Mouse (Mus musculus) MEL (cell line): ENCODE data around the gene 1700018F24Rik.
"Not testable (repeated sequence)": the region's sequence is repeated elsewhere in the genome, so short reads cannot be mapped to it uniquely, and the experiment has no call there.

Experiments
- CHD2 ChIP-seq: IDR thresholded peaks from 2 replicates; pipeline ENCODE4 v1.6.1; 2011; ENCODE audit warnings: low read length, improper control_type of control experiment
- POLR2A ChIP-seq, 2 experiments: IDR thresholded peaks; 2 replicates each; pipeline ENCODE4 v1.6.1; 2011 to 2012; ENCODE audit warnings: low read length in 2 of 2, mild to moderate bottlenecking in 2 of 2, control low read depth in 1 of 2, improper control_type of control experiment in 1 of 2, low read depth in 1 of 2, moderate library complexity in 1 of 2; ENCODE audit not compliant: control insufficient read depth in 1 of 2, insufficient read depth in 1 of 2, poor library complexity in 1 of 2
- TBP ChIP-seq: IDR thresholded peaks from 2 replicates; pipeline ENCODE4 v1.8.0; 2011; ENCODE audit warnings: low read depth, low read length, improper control_type of control experiment
- ZC3H11A ChIP-seq: IDR thresholded peaks from 2 replicates; pipeline ENCODE4 v1.6.1; 2012; ENCODE audit warnings: low read depth, mild to moderate bottlenecking, inconsistent platforms, low read length, improper control_type of control experiment
- ZKSCAN1 ChIP-seq: IDR thresholded peaks from 2 replicates; pipeline ENCODE4 v1.6.1; 2012; ENCODE audit warnings: low read depth, mild to moderate bottlenecking, inconsistent platforms, low read length, improper control_type of control experiment, moderate library complexity

- not testable (repeated sequence) for TF ChIP-seq ZKSCAN1; TBP; ZC3H11A; CHD2; POLR2A (IDR thresholded peaks at IDR 0.05; ENCODE audit: control insufficient read depth in 1 of 2, insufficient read depth in 1 of 2, low read depth in 1 of 2, low read length in 2 of 2, poor library complexity in 1 of 2)
These were observed 11.4 kb downstream of the 1700018F24Rik start for GRCm38 (mm10) chr5:145054187-145054586.
